Mouse (Mus musculus): ENCODE measurements at regions not wholly inside any gene's neighbourhood (a gene's known extent, or its start where the extent isn't known, plus 50 kb on each side); places are given as distances from the start of the nearest gene placed in this dataset.
"Not testable (repeated sequence)": the region's sequence is repeated elsewhere in the genome, so short reads cannot be mapped to it uniquely, and the experiment has no call there.

- 63% methylated on average over 4 of the region's 4 CpGs for WGBS (ENCODE audit: insufficient replicate concordance)
- DNase-seq: no peak
- TF ChIP-seq CTCF (IDR thresholded peaks at IDR 0.05; ENCODE audit: low read depth) (no peak), EP300 (IDR thresholded peaks at IDR 0.05; ENCODE audit: low read depth) (no peak)
- H3K36me3 ChIP-seq (replicated peaks; ENCODE audit: insufficient read depth, low read length): no peaks in the 10 kb centered on the region
- H3K9me3 ChIP-seq (ENCODE audit: low read length): no peaks in the 10 kb centered on the region
- H3K4me2 ChIP-seq (ENCODE audit: low read depth, low read length): no peak overlapping the region
- H3K4me3 ChIP-seq (ENCODE audit: low read depth, low read length): no peak overlapping the region
- H3K27me3 ChIP-seq (ENCODE audit: insufficient read depth, low read length): no peaks in the 10 kb centered on the region
- no peaks in the 10 kb centered on the region for H3K4me1 ChIP-seq (ENCODE audit: insufficient read depth)
- H3K27ac ChIP-seq (ENCODE audit: low read depth): no peak overlapping the region
- 0 out of 2 replicates have a peak, but pooled peaks have one; percentile 25 for ATAC-seq
- no peak overlapping the region for H3K9ac ChIP-seq (replicated peaks)
These were observed 811.0 kb upstream of the Sox9 start for GRCm38 (mm10) chr11:111971001-111971400.

- no peak for DNase-seq
- WGBS (ENCODE audit: insufficient replicate concordance): 74% methylated on average over 4 of the region's 4 CpGs
- Histone ChIP-seq H3K4me1 (ENCODE audit: insufficient read depth) (no peaks in the 10 kb centered on the region), H3K36me3 (replicated peaks; ENCODE audit: insufficient read depth, low read length) (no peaks in the 10 kb centered on the region), H3K27me3 (ENCODE audit: insufficient read depth, low read length) (no peaks in the 10 kb centered on the region), H3K9ac (replicated peaks) (no peak overlapping the region), H3K27ac (ENCODE audit: low read depth) (no peak overlapping the region), H3K9me3 (ENCODE audit: low read length) (no peaks in the 10 kb centered on the region), H3K4me2 (ENCODE audit: low read depth, low read length) (no peak overlapping the region), H3K4me3 (ENCODE audit: low read depth, low read length) (no peak overlapping the region)
- ATAC-seq: no peak
- TF ChIP-seq EP300 (IDR thresholded peaks at IDR 0.05; ENCODE audit: low read depth) (no peak), CTCF (IDR thresholded peaks at IDR 0.05; ENCODE audit: low read depth) (no peak)
These were observed 803.4 kb upstream of the Sox9 start for GRCm38 (mm10) chr11:111978667-111979066.

GRCm38 (mm10) chr11:111996395-111996794 lies 785.6 kb upstream of the Sox9 start:
- H3K9ac ChIP-seq (replicated peaks): no peak overlapping the region
- DNase-seq (no peak), ATAC-seq (no peak)
- no peaks in the 10 kb centered on the region for H3K4me1 ChIP-seq (ENCODE audit: insufficient read depth)
- H3K9me3 ChIP-seq (ENCODE audit: low read length): no peaks in the 10 kb centered on the region
- H3K27me3 ChIP-seq (ENCODE audit: insufficient read depth, low read length): no peaks in the 10 kb centered on the region
- no peak overlapping the region for H3K27ac ChIP-seq (ENCODE audit: low read depth)
- 73% methylated on average over 4 of the region's 4 CpGs for WGBS (ENCODE audit: insufficient replicate concordance)
- no peak for TF ChIP-seq CTCF (IDR thresholded peaks at IDR 0.05; ENCODE audit: low read depth)
- no peak for TF ChIP-seq EP300 (IDR thresholded peaks at IDR 0.05; ENCODE audit: low read depth)
- no peaks in the 10 kb centered on the region for H3K36me3 ChIP-seq (replicated peaks; ENCODE audit: insufficient read depth, low read length)
- H3K4me3 ChIP-seq (ENCODE audit: low read depth, low read length): no peak overlapping the region
- H3K4me2 ChIP-seq (ENCODE audit: low read depth, low read length): no peak overlapping the region

- not testable (repeated sequence) for H3K4me2 ChIP-seq (ENCODE audit: low read depth, low read length); DNase-seq; ATAC-seq; H3K4me3 ChIP-seq (ENCODE audit: low read depth, low read length); H3K9me3 ChIP-seq (ENCODE audit: low read length); H3K27ac ChIP-seq (ENCODE audit: low read depth); H3K36me3 ChIP-seq (replicated peaks; ENCODE audit: insufficient read depth, low read length); H3K27me3 ChIP-seq (ENCODE audit: insufficient read depth, low read length); H3K4me1 ChIP-seq (ENCODE audit: insufficient read depth); H3K9ac ChIP-seq (replicated peaks)
- WGBS (ENCODE audit: insufficient replicate concordance): no CpG with 5 or more reads among the region's 2 CpGs
These were observed 771.2 kb upstream of the Sox9 start for GRCm38 (mm10) chr11:112010848-112011247.

- ATAC-seq (no peak), DNase-seq (no peak)
- Histone ChIP-seq H3K9me3 (ENCODE audit: low read length) (no peaks in the 10 kb centered on the region), H3K4me1 (ENCODE audit: insufficient read depth) (no peaks in the 10 kb centered on the region), H3K4me3 (ENCODE audit: low read depth, low read length) (no peak overlapping the region), H3K27me3 (ENCODE audit: insufficient read depth, low read length) (no peaks in the 10 kb centered on the region), H3K9ac (replicated peaks) (no peak overlapping the region), H3K4me2 (ENCODE audit: low read depth, low read length) (no peak overlapping the region), H3K36me3 (replicated peaks; ENCODE audit: insufficient read depth, low read length) (no peaks in the 10 kb centered on the region), H3K27ac (ENCODE audit: low read depth) (no peak overlapping the region)
- TF ChIP-seq CTCF (IDR thresholded peaks at IDR 0.05; ENCODE audit: low read depth) (no peak), EP300 (IDR thresholded peaks at IDR 0.05; ENCODE audit: low read depth) (no peak)
- WGBS (ENCODE audit: insufficient replicate concordance): 51% methylated on average over 3 of the region's 3 CpGs
These were observed 764.1 kb upstream of the Sox9 start for GRCm38 (mm10) chr11:112017906-112018305.

GRCm38 (mm10) chr11:112028031-112028430 lies 754.0 kb upstream of the Sox9 start:
- Histone ChIP-seq H3K4me1 (ENCODE audit: insufficient read depth) (no peaks in the 10 kb centered on the region), H3K27me3 (ENCODE audit: insufficient read depth, low read length) (no peaks in the 10 kb centered on the region), H3K4me2 (ENCODE audit: low read depth, low read length) (no peak overlapping the region), H3K27ac (ENCODE audit: low read depth) (no peak overlapping the region), H3K36me3 (replicated peaks; ENCODE audit: insufficient read depth, low read length) (no peaks in the 10 kb centered on the region), H3K4me3 (ENCODE audit: low read depth, low read length) (no peak overlapping the region), H3K9me3 (ENCODE audit: low read length) (no peaks in the 10 kb centered on the region), H3K9ac (replicated peaks) (no peak overlapping the region)
- ATAC-seq: no peak
- DNase-seq: no peak
- WGBS (ENCODE audit: insufficient replicate concordance): 67% methylated on average over 5 of the region's 5 CpGs
- TF ChIP-seq CTCF (IDR thresholded peaks at IDR 0.05; ENCODE audit: low read depth): no peak
- no peak for TF ChIP-seq EP300 (IDR thresholded peaks at IDR 0.05; ENCODE audit: low read depth)

- WGBS (ENCODE audit: insufficient replicate concordance): 83% methylated on average over 11 of the region's 11 CpGs
- Histone ChIP-seq H3K27ac (ENCODE audit: low read depth) (no peak overlapping the region), H3K27me3 (ENCODE audit: insufficient read depth, low read length) (no peaks in the 10 kb centered on the region), H3K4me2 (ENCODE audit: low read depth, low read length) (no peak overlapping the region), H3K9me3 (ENCODE audit: low read length) (no peaks in the 10 kb centered on the region), H3K4me1 (ENCODE audit: insufficient read depth) (no peaks in the 10 kb centered on the region), H3K36me3 (replicated peaks; ENCODE audit: insufficient read depth, low read length) (no peaks in the 10 kb centered on the region), H3K9ac (replicated peaks) (no peak overlapping the region), H3K4me3 (ENCODE audit: low read depth, low read length) (no peak overlapping the region)
- DNase-seq (no peak), ATAC-seq (no peak)
- no peak for TF ChIP-seq CTCF (IDR thresholded peaks at IDR 0.05; ENCODE audit: low read depth)
- TF ChIP-seq EP300 (IDR thresholded peaks at IDR 0.05; ENCODE audit: low read depth): no peak
These were observed 743.3 kb upstream of the Sox9 start for GRCm38 (mm10) chr11:112038741-112039140.
